Mouse (Mus musculus) layer of hippocampus, adult 8-10 months (tissue): ENCODE measurements around the gene Pnliprp2. TPM values are rescaled to one million over a fixed set of nuclear protein-coding genes. Genes with fewer than 3 reads are reported as not detected.

Source experiments
- DNase-seq, 2 experiments: peaks; one replicate each; pipeline ENCODE4 v3.0.0; 2022; ENCODE audit warnings: low spot score in 2 of 2
- total RNA-seq, 4 experiments: library from RNA; stranded (reverse); gene quantifications; 2 replicates each; pipeline ENCODE4 v1.2.4; 2022

The Pnliprp2 gene
- total RNA-seq, 4 experiments from 2014 or later, result 0.20 to 0.49 (median 0.23) TPM

GRCm38 (mm10) chr19:58795114-58795669 is 35.7 kb downstream of the Pnliprp2 start:
- no peak for DNase-seq

GRCm38 (mm10) chr19:58805191-58805779 is 45.8 kb downstream of the Pnliprp2 start:
- DNase-seq, result peak in 1 of 2 experiments; percentile 69

GRCm38 (mm10) chr19:58806364-58806763 is 46.8 kb downstream of the Pnliprp2 start:
- peak in 1 of 2 experiments; percentile 68 for DNase-seq

DNA sequence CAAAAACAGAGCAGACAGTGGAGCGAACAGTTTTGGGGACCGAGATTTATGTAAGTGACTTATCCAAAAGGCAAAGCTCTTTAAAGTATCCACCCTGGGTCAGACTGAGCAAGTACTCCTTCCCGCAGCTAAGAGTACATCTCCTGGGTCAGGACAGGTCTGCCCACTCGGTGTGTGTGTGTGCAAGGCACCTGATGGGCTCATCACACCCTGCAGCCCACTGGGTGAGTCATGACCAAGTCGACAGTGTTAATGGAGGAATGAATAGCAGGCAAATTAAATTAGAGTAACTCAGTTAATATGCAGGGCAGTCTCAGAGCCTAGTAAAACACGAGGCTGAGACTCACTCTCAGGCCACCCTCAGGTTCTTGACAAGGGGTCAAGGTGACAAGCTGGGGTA is 49.3 kb downstream of the Pnliprp2 start:
- no peak for DNase-seq

DNA sequence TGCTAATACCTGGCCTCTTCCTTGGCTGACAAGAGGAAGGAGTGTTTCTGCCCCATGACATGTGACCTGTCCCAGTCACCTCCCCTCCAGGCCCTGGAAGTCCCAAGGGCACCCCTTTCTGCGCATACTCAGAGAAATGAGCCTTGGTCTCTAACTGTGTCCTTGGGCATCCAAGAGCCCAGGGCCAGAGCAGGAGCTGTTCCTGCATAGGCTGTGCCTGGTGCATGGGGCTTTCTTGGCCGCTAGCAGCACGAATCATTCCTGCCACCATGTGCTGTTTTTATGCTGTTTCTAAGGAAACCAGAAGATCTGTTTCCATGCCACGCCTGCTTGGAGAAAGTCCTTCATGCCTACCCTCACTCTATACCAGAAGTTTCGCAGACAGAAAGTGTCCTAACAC is 51.0 kb downstream of the Pnliprp2 start:
- peak in 1 of 2 experiments; percentile 45 for DNase-seq

- DNase-seq, result no peak
Measured at GRCm38 (mm10) chr19:58815179-58815922, 55.8 kb downstream of the Pnliprp2 start.

DNA sequence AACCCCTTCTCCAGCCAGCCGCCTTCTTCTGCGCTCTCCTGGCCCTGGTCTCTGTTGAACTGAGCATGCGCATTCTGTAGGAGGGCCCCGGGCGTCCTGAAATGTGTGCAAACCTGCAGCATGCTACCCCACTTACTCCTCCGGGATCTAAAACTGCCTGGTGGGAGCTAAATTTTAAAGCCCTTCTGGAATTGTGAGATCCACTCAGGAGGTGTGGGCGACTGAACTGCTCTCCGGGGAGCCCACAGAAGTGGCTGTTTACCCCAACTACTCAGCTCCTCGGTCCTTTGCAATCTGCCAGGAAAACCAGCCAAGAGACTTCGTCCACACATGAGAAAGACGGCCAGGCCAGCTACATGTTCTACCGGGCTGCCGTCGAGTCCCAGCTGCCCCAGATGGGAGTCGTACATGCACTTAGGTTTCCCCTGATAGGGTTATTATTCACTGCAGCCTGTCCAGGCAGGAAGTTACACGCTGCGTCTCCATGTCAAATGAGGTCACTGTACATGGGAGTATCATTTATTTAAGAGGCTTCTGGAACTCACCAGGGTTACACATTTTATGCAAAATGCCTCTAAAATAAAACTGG is 57.0 kb downstream of the Pnliprp2 start:
- peak; percentile 64 to 69 for DNase-seq

DNA sequence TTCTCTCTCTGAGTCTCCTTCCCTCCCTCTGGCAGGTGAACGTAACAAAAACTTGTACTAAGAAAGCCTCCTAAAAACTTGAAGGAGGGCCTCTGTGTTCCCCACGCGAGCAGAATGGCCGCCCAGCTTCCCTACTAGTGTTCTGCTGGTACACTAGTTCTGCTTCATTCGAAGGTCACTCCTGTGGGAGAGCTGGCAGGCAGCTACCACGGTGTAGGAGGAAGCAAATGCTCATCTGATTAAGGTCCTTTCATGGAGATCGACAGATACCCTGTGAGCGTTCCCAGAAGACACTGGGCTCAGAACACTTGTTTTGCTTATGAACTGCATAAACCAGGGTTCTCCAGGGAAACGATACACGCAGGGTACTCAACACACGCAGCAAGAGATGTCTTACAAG is 57.9 kb downstream of the Pnliprp2 start:
- DNase-seq, result peak; percentile 50 to 58

DNA sequence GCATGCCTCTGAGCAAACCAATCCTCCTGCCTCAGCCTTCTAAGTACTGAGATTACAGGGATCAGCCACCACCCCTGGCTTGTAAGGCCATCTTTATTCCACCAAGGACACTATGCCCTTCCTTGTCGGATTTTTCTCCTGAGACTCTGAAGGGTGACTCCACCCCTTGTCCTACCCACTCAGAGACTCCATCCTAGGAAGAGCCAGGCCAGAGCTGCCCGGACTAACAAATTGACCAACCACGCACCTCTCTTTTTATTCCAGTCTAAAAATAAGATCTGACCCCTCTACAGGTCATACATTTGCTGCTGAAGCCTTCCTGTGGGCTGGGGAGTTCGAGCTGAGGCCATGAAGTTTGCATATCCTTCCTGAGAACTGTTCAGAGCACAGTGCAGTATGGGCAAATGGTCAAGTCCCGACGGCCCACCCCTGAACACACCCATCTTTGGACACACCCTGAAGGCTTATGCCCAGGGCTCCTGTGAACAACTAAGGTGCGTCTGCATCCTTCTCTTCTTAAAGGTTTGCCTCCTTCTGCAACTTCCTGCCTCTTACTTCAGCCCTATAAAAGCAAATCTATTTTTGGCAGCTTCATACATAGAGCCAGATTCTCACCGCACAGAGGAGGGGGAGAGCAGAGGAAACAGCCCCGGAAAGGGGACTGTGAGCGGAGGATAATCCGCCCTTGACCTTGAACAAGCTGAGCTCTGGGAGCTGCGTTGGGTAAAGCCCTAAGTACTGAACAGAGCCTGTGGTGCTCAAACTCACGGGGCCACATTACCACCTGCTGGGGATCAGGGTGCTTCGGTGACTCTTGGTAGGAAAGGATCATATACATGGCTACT is 59.3 kb downstream of the Pnliprp2 start:
- DNase-seq, result no peak

DNA sequence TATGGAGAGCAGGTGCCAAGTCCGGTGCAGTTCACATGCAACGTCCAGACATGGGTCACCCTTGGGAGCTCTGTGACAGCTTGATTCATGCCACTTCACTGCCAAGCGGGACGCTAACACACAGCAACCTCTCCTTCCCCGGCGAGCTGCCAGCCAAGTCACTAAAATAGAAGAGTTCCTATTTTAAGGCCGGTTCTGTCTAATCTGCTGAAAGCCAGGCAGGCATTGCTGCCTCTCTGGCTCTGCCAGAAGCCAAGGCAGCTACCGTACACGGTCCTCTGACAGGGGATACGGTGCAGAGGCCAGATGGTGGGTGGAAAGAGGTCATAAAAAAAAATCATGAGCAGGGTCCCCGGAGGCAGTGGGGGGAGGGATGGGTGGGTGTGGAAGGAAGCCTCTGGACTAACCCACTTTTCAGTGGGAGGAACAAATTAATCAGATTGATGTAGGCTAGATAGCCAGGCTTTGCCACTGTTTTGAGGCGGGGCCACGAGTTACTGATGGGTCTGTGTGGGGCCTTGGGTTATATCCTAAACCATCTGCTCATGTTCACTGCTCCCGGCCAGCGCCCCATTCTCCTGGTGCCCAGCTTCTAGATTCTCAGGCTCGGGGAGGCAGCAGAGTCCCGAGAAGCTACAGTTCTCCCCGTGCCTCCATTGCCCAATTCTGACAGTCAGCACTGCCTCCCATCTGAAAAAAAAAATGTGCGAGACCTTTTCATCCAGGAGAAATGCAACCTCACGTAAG is 63.1 kb downstream of the Pnliprp2 start:
- peak; percentile 69 to 74 for DNase-seq

DNA sequence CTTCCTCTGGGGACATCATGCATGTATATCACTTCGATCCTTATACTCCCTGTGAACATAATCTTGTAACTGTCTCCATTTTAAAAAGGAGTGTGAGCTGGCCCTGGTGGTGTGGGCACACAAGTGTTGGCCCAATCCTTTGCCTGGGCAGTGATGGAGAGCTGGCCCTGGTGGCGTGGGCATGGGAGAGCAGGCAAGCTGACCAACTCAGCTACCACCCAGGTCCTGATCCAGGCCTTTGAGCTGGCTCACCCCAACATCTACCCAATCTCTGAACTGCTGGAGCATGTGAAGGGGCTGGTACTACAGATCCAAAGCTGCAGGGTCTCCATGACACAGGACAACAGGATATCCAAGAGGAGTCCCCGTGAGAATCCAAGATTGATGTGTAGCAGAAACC is 63.8 kb downstream of the Pnliprp2 start:
- no peak for DNase-seq

DNA sequence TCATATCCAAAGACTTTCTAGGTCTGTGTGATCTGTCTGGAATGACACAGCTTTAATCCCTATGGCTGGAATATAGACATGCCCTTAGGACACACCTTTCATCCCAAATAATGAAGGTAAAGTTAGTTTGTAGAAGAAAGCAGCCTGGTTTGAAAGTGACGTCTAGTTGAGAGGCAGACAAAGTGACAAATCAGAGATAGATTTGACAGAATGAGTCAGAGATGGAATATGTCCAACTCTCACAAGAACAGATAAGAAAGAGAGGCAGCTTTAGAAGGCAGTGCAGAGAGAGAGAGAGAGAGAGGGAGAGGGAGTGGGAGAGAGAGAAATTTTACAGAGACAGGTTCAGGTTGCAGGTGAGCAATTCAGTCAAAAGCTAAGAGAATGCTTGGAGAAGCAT is 64.8 kb downstream of the Pnliprp2 start:
- DNase-seq, result no peak

Other genes with a start within 250 kb of the Pnliprp2 start
- gene Ccdc172, start 247.7 kb upstream of the Pnliprp2 start, total RNA-seq, result not detected
- gene Pnlip, start 107.2 kb upstream of the Pnliprp2 start, total RNA-seq, result 1 to 10 TPM in 3 of 4 experiments, under 1 TPM in 1; 0.89 to 1.7 (median 1.3) TPM
- gene Pnliprp1, start 30.8 kb upstream of the Pnliprp2 start, total RNA-seq, result not detected
- under 1 TPM in 1 of 4 experiments, not detected in 3; 0.33 TPM for gene 1700019N19Rik, start 34.7 kb downstream of the Pnliprp2 start, total RNA-seq
- 1 to 10 TPM; 1.8 to 2.2 (median 1.9) TPM for gene Eno4, start 183.7 kb downstream of the Pnliprp2 start, total RNA-seq
- 100 to 1,000 TPM; 203 to 270 (median 244) TPM for gene Hspa12a, start 183.9 kb downstream of the Pnliprp2 start, total RNA-seq